Mouse (Mus musculus) erythroblast, embryonic 14.5 days (primary cell): ENCODE results near the gene Dcun1d1.

Experiments
- GATA1 ChIP-seq: IDR thresholded peaks from 2 replicates; pipeline ENCODE4 v1.6.1; 2012; ENCODE audit warnings: low read length, inconsistent platforms, mixed read lengths
- TAL1 ChIP-seq: IDR thresholded peaks from 3 replicates; pipeline ENCODE4 v1.6.1; 2012; ENCODE audit warnings: low read length, inconsistent platforms, mixed read lengths

GRCm38 (mm10) chr3:35973551-35973950 lies 36.3 kb upstream of the Dcun1d1 start:
- TF ChIP-seq TAL1 = no peak
- TF ChIP-seq GATA1 = no peak
